Mouse (Mus musculus) lung, embryonic 15.5 days (tissue): ENCODE results near the gene Lrrc45. TPM values are rescaled to one million over a fixed set of nuclear protein-coding genes. Genes with fewer than 3 reads are reported as not detected.
"Not testable (repeated sequence)": the region's sequence is repeated elsewhere in the genome, so short reads cannot be mapped to it uniquely, and the experiment has no call there.

Experiments used
- ATAC-seq: fragments of 200-750 bp; cut with Nextera tagmentation; 2 replicates; pipeline ENCODE4 v1.8.0; 2017; ENCODE audit warnings: moderate number of reproducible peaks, borderline replicate concordance; ENCODE audit not compliant: low FRiP score, low TSS enrichment; ENCODE audit errors: extremely low read depth
- H3K27ac ChIP-seq: fragments of 300-500 bp; sonication (generic); 2 replicates; pipeline ENCODE4 v1.5.1; 2015; ENCODE audit warnings: moderate library complexity, mild to moderate bottlenecking, inconsistent platforms
- H3K27me3 ChIP-seq: fragments of 300-500 bp; sonication (generic); 2 replicates; pipeline ENCODE4 v1.6.1; 2015; ENCODE audit warnings: inconsistent platforms
- H3K36me3 ChIP-seq: fragments of 300-500 bp; sonication (generic); 2 replicates; pipeline ENCODE4 v1.6.1; 2015; ENCODE audit warnings: inconsistent platforms
- H3K4me1 ChIP-seq: fragments of 300-500 bp; sonication (generic); 2 replicates; pipeline ENCODE4 v1.6.1; 2015; ENCODE audit warnings: inconsistent platforms
- H3K4me2 ChIP-seq: fragments of 300-500 bp; sonication (generic); 2 replicates; pipeline ENCODE4 v1.6.1; 2015; ENCODE audit warnings: inconsistent platforms, mild to moderate bottlenecking, moderate library complexity
- H3K4me3 ChIP-seq: fragments of 300-500 bp; sonication (generic); 2 replicates; pipeline ENCODE4 v1.5.1; 2015; ENCODE audit warnings: mild to moderate bottlenecking, inconsistent platforms
- H3K9ac ChIP-seq: fragments of 300-500 bp; sonication (generic); 2 replicates; pipeline ENCODE4 v1.6.1; 2015; ENCODE audit warnings: inconsistent platforms
- H3K9me3 ChIP-seq: fragments of 300-500 bp; sonication (generic); 2 replicates; pipeline ENCODE4 v1.6.1; 2016; ENCODE audit warnings: inconsistent platforms
- WGBS: fragments of 180-500 bp; shearing (Covaris S2); methylation state at CpG from one replicate; pipeline ENCODE4 v1.1.7; 2015; 5-methylcytosine and 5-hydroxymethylcytosine counted together
- polyA plus RNA-seq: library from polyadenylated mRNA; unstranded; fragments of >200 nt; fragmentation: Nextera tagmentation; extraction: Ambion mirVana; gene quantifications from 2 replicates; pipeline ENCODE4 v1.2.1, GENCODE M21; 2015

The Lrrc45 gene
- polyA plus RNA-seq, 1 experiment from 2014 or later = 59.9 TPM

GRCm38 (mm10) chr11:120761811-120762671, 48.3 kb downstream of the Lrrc45 start:
- H3K27ac ChIP-seq = no peak overlapping the region
- H3K4me3 ChIP-seq = no peak overlapping the region
- ATAC-seq = no peak
- peaks cover under 1% of the 10 kb centered on the region; the same call in 1 of the 2 replicates for H3K9me3 ChIP-seq
- H3K4me1 ChIP-seq = peaks cover 7% of the 10 kb centered on the region; the same call in 1 of the 2 replicates
- H3K36me3 ChIP-seq = no peaks in the 10 kb centered on the region
- H3K9ac ChIP-seq = no peak overlapping the region
- 55% methylated on average over 14 of the region's 14 CpGs for WGBS
- H3K27me3 ChIP-seq = peaks cover 6% of the 10 kb centered on the region; the same call in 1 of the 2 replicates
- no peak overlapping the region; the same call in 1 of the 2 replicates for H3K4me2 ChIP-seq

- H3K4me2 ChIP-seq = peak within 1 kb of the TSS; percentile 41
- WGBS = 10% methylated on average over 14 of the region's 14 CpGs
- H3K36me3 ChIP-seq, H3K27ac ChIP-seq, H3K9me3 ChIP-seq, H3K9ac ChIP-seq, H3K4me1 ChIP-seq, ATAC-seq, H3K27me3 ChIP-seq, H3K4me3 ChIP-seq: not testable (repeated sequence)
These were observed 48.9 kb downstream of the Lrrc45 start, which contains the start of gene Hmga1b for GRCm38 (mm10) chr11:120762672-120763041. Hmga1b (plus strand) TSS chr11:120762794.

GRCm38 (mm10) chr11:120763121-120763999, 49.6 kb downstream of the Lrrc45 start:
- 42% methylated on average over 2 of the region's 23 CpGs for WGBS
- peak; percentile 41; the same call in 1 of the 2 replicates for ATAC-seq
- not testable (repeated sequence) for H3K9me3 ChIP-seq, H3K4me1 ChIP-seq, H3K36me3 ChIP-seq, H3K27ac ChIP-seq, H3K4me3 ChIP-seq, H3K27me3 ChIP-seq, H3K9ac ChIP-seq
- peak overlapping the region; percentile 41 for H3K4me2 ChIP-seq

- not testable (repeated sequence) for H3K9ac ChIP-seq, ATAC-seq, H3K9me3 ChIP-seq, H3K4me2 ChIP-seq, H3K4me3 ChIP-seq, H3K27ac ChIP-seq, H3K36me3 ChIP-seq, H3K4me1 ChIP-seq, H3K27me3 ChIP-seq
- whole genome bisulfite sequencing = 70% methylated on average over 4 of the region's 7 CpGs
These were observed 53.3 kb downstream of the Lrrc45 start for GRCm38 (mm10) chr11:120767023-120767422.

GRCm38 (mm10) chr11:120768206-120768605, 54.5 kb downstream of the Lrrc45 start:
- H3K9me3 ChIP-seq = no peaks in the 10 kb centered on the region
- H3K36me3 ChIP-seq = no peaks in the 10 kb centered on the region
- ATAC-seq = no peak
- H3K27ac ChIP-seq = no peak overlapping the region
- H3K4me1 ChIP-seq = no peaks in the 10 kb centered on the region
- 58% methylated on average over 1 of the region's 1 CpGs for WGBS
- H3K27me3 ChIP-seq = no peaks in the 10 kb centered on the region
- no peak overlapping the region for H3K4me2 ChIP-seq
- H3K4me3 ChIP-seq = no peak overlapping the region
- H3K9ac ChIP-seq = no peak overlapping the region

Other genes starting within 250 kb of the Lrrc45 start
- gene Arl16, start 246.3 kb upstream of the Lrrc45 start, polyA plus RNA-seq = 43.8 and 44.6 TPM in 2 replicates
- gene Mrpl12, start 229.3 kb upstream of the Lrrc45 start, polyA plus RNA-seq = 125 and 133 TPM in 2 replicates
- 67.5 and 70.9 TPM in 2 replicates for gene Slc25a10, start 222.1 kb upstream of the Lrrc45 start, polyA plus RNA-seq
- 0.91 and 1.1 TPM in 2 replicates for gene Gcgr, start 183.2 kb upstream of the Lrrc45 start, polyA plus RNA-seq
- gene Mcrip1, start 164.2 kb upstream of the Lrrc45 start, polyA plus RNA-seq = 205 and 209 TPM in 2 replicates
- 0.65 and 1.7 TPM in 2 replicates for gene Ppp1r27, start 162.8 kb upstream of the Lrrc45 start, polyA plus RNA-seq
- 847 and 883 TPM in 2 replicates for gene P4hb, start 140.7 kb upstream of the Lrrc45 start, polyA plus RNA-seq
- gene Arhgdia, start 132.3 kb upstream of the Lrrc45 start, polyA plus RNA-seq = 697 and 699 TPM in 2 replicates
- 511 and 543 TPM in 2 replicates for gene Alyref, start 115.6 kb upstream of the Lrrc45 start, polyA plus RNA-seq
- 215 and 222 TPM in 2 replicates for gene Anapc11, start 115.5 kb upstream of the Lrrc45 start, polyA plus RNA-seq
- gene Npb, start 105.4 kb upstream of the Lrrc45 start, polyA plus RNA-seq = 0.78 and 1.4 TPM in 2 replicates
- gene Pcyt2, start 96.0 kb upstream of the Lrrc45 start, polyA plus RNA-seq = 103 and 126 TPM in 2 replicates
- gene Sirt7, start 88.7 kb upstream of the Lrrc45 start, polyA plus RNA-seq = 32.6 and 34.3 TPM in 2 replicates
- gene Mafg, start 80.3 kb upstream of the Lrrc45 start, polyA plus RNA-seq = 23.3 and 24.5 TPM in 2 replicates
- gene Pycr1, start 70.2 kb upstream of the Lrrc45 start, polyA plus RNA-seq = 25.4 and 27.2 TPM in 2 replicates
- 0.55 and 1.3 TPM in 2 replicates for gene Myadml2, start 65.8 kb upstream of the Lrrc45 start, polyA plus RNA-seq
- 4.1 and 4.3 TPM in 2 replicates for gene Notum, start 52.8 kb upstream of the Lrrc45 start, polyA plus RNA-seq
- gene Aspscr1, start 41.0 kb upstream of the Lrrc45 start, polyA plus RNA-seq = 138 and 143 TPM in 2 replicates
- gene Cenpx, start 187 bp upstream of the Lrrc45 start, polyA plus RNA-seq = 160 and 167 TPM in 2 replicates
- gene Rac3, start 7.5 kb downstream of the Lrrc45 start, polyA plus RNA-seq = 54.9 and 60.5 TPM in 2 replicates
- 45.1 and 55.1 TPM in 2 replicates for gene Dcxr, start 13.4 kb downstream of the Lrrc45 start, polyA plus RNA-seq
- gene Cbr2, start 18.2 kb downstream of the Lrrc45 start, polyA plus RNA-seq = 102 and 103 TPM in 2 replicates
- gene Hmga1b, start 48.9 kb downstream of the Lrrc45 start, polyA plus RNA-seq = 3.9 and 4.8 TPM in 2 replicates
- gene Rfng, start 70.3 kb downstream of the Lrrc45 start, polyA plus RNA-seq = 35.4 and 38.3 TPM in 2 replicates
- gene Gps1, start 70.3 kb downstream of the Lrrc45 start, polyA plus RNA-seq = 205 and 213 TPM in 2 replicates
- 84.3 and 90.4 TPM in 2 replicates for gene Dus1l, start 82.5 kb downstream of the Lrrc45 start, polyA plus RNA-seq
- gene Fasn, start 110.6 kb downstream of the Lrrc45 start, polyA plus RNA-seq = 49.0 and 53.2 TPM in 2 replicates
- 6.6 and 6.8 TPM in 2 replicates for gene Ccdc57, start 218.9 kb downstream of the Lrrc45 start, polyA plus RNA-seq
- gene Slc16a3, start 234.6 kb downstream of the Lrrc45 start, polyA plus RNA-seq = 67.1 and 73.0 TPM in 2 replicates